Mouse (Mus musculus): ENCODE measurements at regions not wholly inside any gene's neighbourhood (a gene's known extent, or its start where the extent isn't known, plus 50 kb on each side); places are given as distances from the start of the nearest gene placed in this dataset.
A peak's percentile ranks its signal among the peaks of the same experiment; 100 is the strongest.

DNA sequence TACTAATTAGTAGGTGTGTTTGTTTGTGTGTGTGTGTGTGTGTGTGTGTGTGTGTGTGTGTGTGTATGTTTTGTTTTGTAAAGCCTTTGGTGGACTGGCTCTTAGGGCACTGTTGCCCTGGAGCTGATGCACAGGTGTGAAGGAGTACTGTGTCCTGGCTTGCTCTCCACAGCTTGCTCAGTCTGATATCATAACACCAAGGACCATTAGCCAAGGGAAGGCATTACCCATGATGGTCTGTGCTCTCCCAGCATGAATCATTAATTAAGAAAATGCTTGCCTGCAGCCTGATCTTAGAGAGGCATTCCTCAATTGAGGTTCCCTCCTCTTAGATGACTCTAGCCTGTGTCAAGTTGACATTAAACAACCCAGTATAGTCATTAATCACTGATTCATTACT lies 54.7 kb downstream of the Spry2 start:
- no peak for DNase-seq (ENCODE audit: low spot score)
- Histone ChIP-seq H3K4me3 (no peak overlapping the region), H3K27ac (replicated peaks) (no peak overlapping the region), H3K4me1 (no peaks in the 10 kb centered on the region), H3K36me3 (replicated peaks) (no peaks in the 10 kb centered on the region), H3K27me3 (replicated peaks; ENCODE audit: low read depth, poor library complexity, severe bottlenecking) (no peaks in the 10 kb centered on the region), H3K9me3 (no peaks in the 10 kb centered on the region)

DNA sequence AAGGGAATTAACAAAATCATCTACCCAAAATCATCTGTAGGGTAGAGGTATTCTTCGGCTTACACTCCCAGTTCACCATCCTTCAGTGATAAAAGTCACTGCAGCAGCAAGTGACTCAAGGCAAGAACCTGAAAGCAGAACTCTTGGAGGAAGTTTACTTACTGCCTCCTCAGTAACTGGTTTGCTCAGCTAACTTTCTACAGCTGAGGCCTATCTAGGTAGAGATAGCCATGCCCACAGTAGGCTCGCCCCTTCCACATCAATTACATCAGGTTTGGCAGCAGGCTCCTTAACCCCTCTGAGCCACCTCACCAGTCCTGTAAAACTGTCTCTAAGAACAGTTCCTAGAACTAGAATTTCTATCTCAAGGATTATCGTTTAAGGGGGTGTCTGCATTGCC lies 59.1 kb downstream of the Spry2 start:
- Histone ChIP-seq H3K36me3 (replicated peaks) (no peaks in the 10 kb centered on the region), H3K27me3 (replicated peaks; ENCODE audit: low read depth, poor library complexity, severe bottlenecking) (no peaks in the 10 kb centered on the region), H3K4me3 (no peak overlapping the region), H3K9me3 (no peaks in the 10 kb centered on the region), H3K27ac (replicated peaks) (no peak overlapping the region), H3K4me1 (no peaks in the 10 kb centered on the region)
- no peak for DNase-seq (ENCODE audit: low spot score)
- 88% methylated on average over 3 of the region's 3 CpGs for WGBS

DNA sequence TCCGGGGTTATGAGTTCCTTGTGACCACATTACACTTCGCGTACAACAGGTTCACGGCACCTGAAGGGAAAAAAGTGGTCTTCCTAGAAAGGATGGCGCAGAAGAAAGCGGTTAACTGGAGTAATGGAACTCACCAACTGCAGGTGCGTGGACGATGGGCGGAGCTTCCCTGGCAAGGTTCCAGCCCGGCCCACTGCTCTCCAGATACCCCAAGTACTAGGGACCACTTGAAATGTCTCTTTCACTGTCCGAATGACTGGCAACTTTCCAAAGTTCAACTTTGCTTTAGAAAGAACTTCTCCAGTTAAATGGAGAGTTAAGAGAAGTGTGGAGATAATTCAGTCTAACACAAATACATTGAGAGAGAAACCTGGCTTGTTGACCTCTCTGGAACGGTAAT lies 65.9 kb downstream of the Spry2 start:
- H3K9me3 ChIP-seq = no peaks in the 10 kb centered on the region
- no peaks in the 10 kb centered on the region for H3K36me3 ChIP-seq (replicated peaks)
- H3K27ac ChIP-seq (replicated peaks) = no peak overlapping the region
- H3K4me1 ChIP-seq = no peaks in the 10 kb centered on the region
- H3K27me3 ChIP-seq (replicated peaks; ENCODE audit: low read depth, poor library complexity, severe bottlenecking) = no peaks in the 10 kb centered on the region
- no peak overlapping the region for H3K4me3 ChIP-seq
- no peak for DNase-seq (ENCODE audit: low spot score)
- 93% methylated on average over 12 of the region's 12 CpGs for WGBS

DNA sequence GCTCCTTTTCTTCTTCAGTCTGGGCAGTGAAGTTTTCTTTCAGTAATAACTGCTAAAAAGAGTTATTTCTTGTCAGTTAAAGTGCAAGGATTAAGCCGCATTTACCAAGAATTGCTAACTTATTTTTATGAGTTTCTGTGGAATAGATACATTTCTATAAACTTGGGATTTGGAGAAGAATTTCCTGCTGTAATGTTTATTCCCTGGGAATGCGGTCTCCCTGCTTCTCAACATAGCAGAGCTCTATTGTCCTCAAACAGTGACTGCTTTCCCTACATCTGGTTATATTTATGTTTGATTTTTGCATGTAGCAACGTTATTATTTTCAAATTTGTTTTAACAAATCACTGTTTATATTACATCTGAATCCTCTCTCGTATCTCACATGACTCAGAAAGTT lies 66.3 kb downstream of the Spry2 start:
- no peak for DNase-seq (ENCODE audit: low spot score)
- 78% methylated on average over 4 of the region's 4 CpGs for whole genome bisulfite sequencing
- H3K27me3 ChIP-seq (replicated peaks; ENCODE audit: low read depth, poor library complexity, severe bottlenecking) = no peaks in the 10 kb centered on the region
- no peaks in the 10 kb centered on the region for H3K36me3 ChIP-seq (replicated peaks)
- H3K4me1 ChIP-seq = no peaks in the 10 kb centered on the region
- H3K27ac ChIP-seq (replicated peaks) = no peak overlapping the region
- H3K9me3 ChIP-seq = no peaks in the 10 kb centered on the region
- H3K4me3 ChIP-seq = no peak overlapping the region

DNA sequence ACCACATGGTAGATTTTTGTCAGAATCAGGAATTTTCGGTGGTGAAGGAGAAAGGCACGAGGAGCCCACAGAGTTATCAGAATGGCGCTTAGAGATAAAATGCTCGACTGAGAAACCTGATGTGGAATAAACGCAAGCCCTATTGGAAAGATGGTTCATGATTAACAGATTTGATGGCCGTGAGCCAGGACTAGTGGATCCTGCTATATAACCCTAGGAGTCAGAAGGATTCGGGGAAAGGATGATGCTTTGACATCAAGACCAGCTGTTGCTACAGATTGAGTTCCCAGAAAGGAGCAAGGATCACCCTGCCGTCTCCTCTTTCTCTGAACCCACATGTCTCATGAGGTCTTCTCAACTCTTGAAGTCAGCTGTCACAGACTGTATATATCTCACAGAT lies 73.5 kb downstream of the Spry2 start:
- no peak for DNase-seq (ENCODE audit: low spot score)
- Histone ChIP-seq H3K9me3 (no peaks in the 10 kb centered on the region), H3K27ac (replicated peaks) (no peak overlapping the region), H3K27me3 (replicated peaks; ENCODE audit: low read depth, poor library complexity, severe bottlenecking) (no peaks in the 10 kb centered on the region; the same call in 1 of the 2 replicates), H3K4me1 (no peaks in the 10 kb centered on the region), H3K4me3 (no peak overlapping the region), H3K36me3 (replicated peaks) (no peaks in the 10 kb centered on the region)
- WGBS = 88% methylated on average over 8 of the region's 8 CpGs

DNA sequence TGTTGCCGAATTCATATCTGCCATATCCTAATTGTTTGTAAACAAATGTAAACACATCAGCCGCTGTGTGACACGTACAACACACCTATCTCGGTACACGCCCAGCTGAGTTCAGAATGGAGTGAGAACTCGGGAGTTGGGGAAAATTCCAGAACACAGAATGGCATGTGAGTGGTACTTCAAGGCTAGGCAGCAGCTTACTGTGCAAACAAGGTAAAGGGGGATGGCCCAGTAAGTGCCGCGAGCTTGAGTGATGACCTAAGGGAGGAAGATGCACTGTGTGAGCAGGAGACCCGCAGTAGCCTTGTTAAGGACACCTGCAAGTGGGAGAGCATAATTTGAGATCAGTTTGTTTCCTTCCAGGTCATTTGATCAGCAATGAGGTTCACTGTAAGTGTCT lies 74.0 kb downstream of the Spry2 start:
- Histone ChIP-seq H3K36me3 (replicated peaks) (no peaks in the 10 kb centered on the region), H3K27ac (replicated peaks) (no peak overlapping the region), H3K4me3 (no peak overlapping the region), H3K9me3 (no peaks in the 10 kb centered on the region), H3K27me3 (replicated peaks; ENCODE audit: low read depth, poor library complexity, severe bottlenecking) (no peaks in the 10 kb centered on the region; the same call in 1 of the 2 replicates), H3K4me1 (no peaks in the 10 kb centered on the region)
- WGBS = 92% methylated on average over 9 of the region's 9 CpGs
- no peak for DNase-seq (ENCODE audit: low spot score)

DNA sequence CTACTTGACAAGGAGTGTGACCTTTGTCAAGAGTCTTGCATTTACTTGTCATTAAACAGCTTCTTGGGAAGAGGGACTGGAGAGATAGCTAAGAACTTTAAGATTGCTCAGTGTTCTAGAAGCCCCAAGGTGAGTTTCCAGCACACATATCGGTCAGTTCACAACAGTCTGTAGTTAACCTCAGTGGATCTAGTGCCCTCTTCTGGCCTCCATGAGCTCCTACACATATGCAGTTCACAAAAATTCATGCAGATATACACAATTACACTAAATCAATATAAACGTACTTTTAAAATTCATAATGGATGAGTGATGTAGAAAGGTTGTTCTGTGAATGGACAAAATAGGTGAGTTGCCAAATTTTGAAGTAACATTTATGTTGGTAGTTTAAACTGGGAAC lies 77.1 kb downstream of the Spry2 start:
- WGBS = 93% methylated on average over 2 of the region's 2 CpGs
- no peaks in the 10 kb centered on the region for H3K9me3 ChIP-seq
- H3K27ac ChIP-seq (replicated peaks) = no peak overlapping the region
- no peak for DNase-seq (ENCODE audit: low spot score)
- no peaks in the 10 kb centered on the region for H3K36me3 ChIP-seq (replicated peaks)
- H3K27me3 ChIP-seq (replicated peaks; ENCODE audit: low read depth, poor library complexity, severe bottlenecking) = no peaks in the 10 kb centered on the region; the same call in 1 of the 2 replicates
- H3K4me3 ChIP-seq = no peak overlapping the region
- H3K4me1 ChIP-seq = peaks cover 12% of the 10 kb centered on the region

DNA sequence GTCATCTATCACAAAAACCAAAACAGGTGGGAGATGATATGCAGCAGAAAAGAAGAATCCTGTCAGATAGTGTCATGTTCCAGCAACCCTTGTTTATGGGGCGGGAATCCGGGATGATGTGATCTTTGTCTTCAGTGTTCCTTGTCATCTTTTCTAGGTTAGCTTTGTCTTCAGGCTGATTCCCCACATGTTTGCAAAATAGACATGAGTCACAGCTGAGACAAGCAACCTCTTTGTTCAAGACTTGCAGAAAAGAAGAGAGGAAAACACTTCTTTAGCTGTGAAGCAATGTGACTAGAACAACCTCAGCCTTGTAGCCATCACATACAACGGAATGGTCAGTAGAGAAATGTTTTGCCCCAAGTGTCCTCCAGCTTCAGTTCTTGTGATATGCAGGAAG lies 77.8 kb downstream of the Spry2 start:
- H3K4me1 ChIP-seq = peaks cover 12% of the 10 kb centered on the region
- H3K4me3 ChIP-seq = no peak overlapping the region
- H3K27me3 ChIP-seq (replicated peaks; ENCODE audit: low read depth, poor library complexity, severe bottlenecking) = no peaks in the 10 kb centered on the region; the same call in 1 of the 2 replicates
- WGBS = 91% methylated on average over 3 of the region's 3 CpGs
- H3K27ac ChIP-seq (replicated peaks) = no peak overlapping the region
- no peaks in the 10 kb centered on the region for H3K9me3 ChIP-seq
- H3K36me3 ChIP-seq (replicated peaks) = no peaks in the 10 kb centered on the region
- no peak for DNase-seq (ENCODE audit: low spot score)

DNA sequence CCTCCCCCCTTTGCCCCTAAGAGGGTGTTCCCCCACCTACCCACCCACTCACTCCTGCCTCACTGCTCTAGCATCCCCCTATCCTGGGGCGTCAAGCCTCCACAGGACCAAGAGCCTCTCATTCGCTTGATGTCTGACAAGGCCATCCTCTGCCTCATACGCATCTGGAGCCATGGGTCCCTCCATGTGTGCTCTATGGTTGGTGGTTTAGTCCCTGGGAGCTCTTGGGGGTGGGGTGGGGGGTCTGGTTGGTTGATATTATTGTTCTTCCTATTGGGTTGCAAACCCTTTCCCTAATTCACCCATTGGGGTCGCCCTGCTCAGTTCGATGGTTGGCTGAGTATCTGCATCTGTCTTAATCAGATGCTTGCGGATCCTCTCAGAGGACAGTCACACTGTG lies 79.1 kb downstream of the Spry2 start:
- Histone ChIP-seq H3K36me3 (replicated peaks) (no peaks in the 10 kb centered on the region), H3K4me1 (peaks cover 12% of the 10 kb centered on the region), H3K4me3 (no peak overlapping the region), H3K27ac (replicated peaks) (no peak overlapping the region), H3K27me3 (replicated peaks; ENCODE audit: low read depth, poor library complexity, severe bottlenecking) (no peaks in the 10 kb centered on the region), H3K9me3 (no peaks in the 10 kb centered on the region)
- DNase-seq (ENCODE audit: low spot score) = no peak
- 90% methylated on average over 6 of the region's 6 CpGs for WGBS

DNA sequence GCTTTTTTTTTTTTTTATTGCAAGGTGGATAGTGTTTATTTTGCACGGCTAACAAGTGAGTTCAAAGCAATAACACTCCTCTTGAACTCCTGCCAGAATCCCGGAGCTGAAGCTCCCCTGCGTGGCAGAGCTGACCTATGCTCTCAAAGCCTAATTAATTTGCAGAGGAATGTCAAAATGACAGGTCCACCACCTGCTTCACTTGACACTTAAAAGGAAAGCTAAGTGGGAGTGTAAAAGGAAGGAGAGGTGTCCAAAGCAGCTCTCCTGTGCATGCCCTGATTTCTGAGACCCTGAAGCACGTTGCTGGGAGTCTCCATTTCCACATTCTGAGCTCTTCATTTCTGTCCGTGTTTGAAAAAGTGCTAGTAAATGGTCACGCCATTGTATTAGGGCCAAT lies 80.8 kb downstream of the Spry2 start:
- H3K27ac ChIP-seq (replicated peaks) = no peak overlapping the region
- no peaks in the 10 kb centered on the region for H3K9me3 ChIP-seq
- peaks cover 12% of the 10 kb centered on the region for H3K4me1 ChIP-seq
- no peaks in the 10 kb centered on the region for H3K27me3 ChIP-seq (replicated peaks; ENCODE audit: low read depth, poor library complexity, severe bottlenecking)
- WGBS = 27% methylated on average over 6 of the region's 6 CpGs
- no peaks in the 10 kb centered on the region for H3K36me3 ChIP-seq (replicated peaks)
- DNase-seq (ENCODE audit: low spot score) = peak; percentile 22
- peak overlapping the region; percentile 35 for H3K4me3 ChIP-seq

DNA sequence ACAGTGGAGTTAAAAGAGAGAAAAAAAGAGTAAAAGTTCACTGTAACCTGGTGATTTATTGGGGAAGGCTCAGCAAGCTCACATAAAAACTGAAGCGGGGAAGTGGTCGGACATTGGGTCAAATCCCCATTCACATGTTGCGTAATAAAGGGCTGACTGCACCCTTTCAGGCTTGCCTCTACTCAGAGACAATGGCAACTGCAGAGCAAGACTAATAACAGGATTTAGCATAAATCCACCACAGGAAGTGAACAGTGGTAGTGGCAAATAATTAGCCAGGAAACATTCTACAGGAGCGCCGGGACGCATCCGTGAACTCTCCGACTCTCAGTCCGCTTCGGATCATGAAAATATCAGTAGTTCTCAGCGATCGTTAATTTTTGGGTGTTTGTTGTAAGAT lies 81.3 kb downstream of the Spry2 start:
- H3K27me3 ChIP-seq (replicated peaks; ENCODE audit: low read depth, poor library complexity, severe bottlenecking) = no peaks in the 10 kb centered on the region
- no peaks in the 10 kb centered on the region for H3K36me3 ChIP-seq (replicated peaks)
- H3K27ac ChIP-seq (replicated peaks) = no peak overlapping the region
- 41% methylated on average over 12 of the region's 12 CpGs for WGBS
- no peaks in the 10 kb centered on the region for H3K9me3 ChIP-seq
- DNase-seq (ENCODE audit: low spot score) = peak; percentile 12
- peak overlapping the region; percentile 35 for H3K4me3 ChIP-seq
- peaks cover 12% of the 10 kb centered on the region for H3K4me1 ChIP-seq

DNA sequence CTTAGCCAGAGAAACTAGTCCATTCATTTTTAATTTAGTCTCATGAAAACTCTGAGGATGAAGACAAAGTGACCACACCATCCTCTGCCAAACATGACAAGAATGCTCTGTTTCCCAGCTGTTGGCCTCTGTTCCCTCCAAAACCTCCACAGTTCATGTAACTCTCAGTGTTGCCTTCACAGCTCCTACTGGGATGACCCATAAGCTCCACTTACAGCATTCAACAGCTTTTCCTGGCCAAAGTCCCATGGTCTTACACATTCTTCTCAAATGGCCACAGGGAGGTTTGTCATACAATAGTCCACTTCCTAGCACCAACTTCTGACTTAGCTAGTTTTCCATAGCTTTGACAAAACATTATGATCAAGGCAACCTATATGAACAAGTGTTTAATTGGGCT lies 83.0 kb downstream of the Spry2 start:
- Histone ChIP-seq H3K27me3 (replicated peaks; ENCODE audit: low read depth, poor library complexity, severe bottlenecking) (no peaks in the 10 kb centered on the region), H3K9me3 (no peaks in the 10 kb centered on the region), H3K27ac (replicated peaks) (no peak overlapping the region), H3K36me3 (replicated peaks) (no peaks in the 10 kb centered on the region), H3K4me1 (peaks cover 12% of the 10 kb centered on the region), H3K4me3 (no peak overlapping the region)
- DNase-seq (ENCODE audit: low spot score) = no peak

DNA sequence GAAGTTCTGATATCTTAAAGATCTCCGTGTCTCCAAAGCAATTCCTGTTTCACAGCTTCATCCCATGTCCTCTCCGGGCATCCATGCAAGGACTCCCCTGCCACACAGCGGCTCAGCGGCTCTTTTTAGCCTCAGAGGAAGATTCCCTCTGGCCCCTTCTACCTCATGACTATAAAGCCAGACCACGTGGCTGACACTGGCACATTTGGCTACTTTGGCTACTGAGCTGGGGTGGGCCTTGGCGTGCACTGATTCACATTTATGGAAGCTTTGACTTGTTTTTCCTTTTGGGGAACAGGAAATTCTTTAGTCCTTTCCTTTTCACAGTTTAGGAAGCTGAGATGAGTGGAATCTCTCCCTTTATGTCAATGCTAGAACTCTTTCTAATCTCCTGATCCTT lies 83.5 kb downstream of the Spry2 start:
- no peak overlapping the region for H3K4me3 ChIP-seq
- H3K36me3 ChIP-seq (replicated peaks) = no peaks in the 10 kb centered on the region
- DNase-seq (ENCODE audit: low spot score) = no peak
- no peak overlapping the region for H3K27ac ChIP-seq (replicated peaks)
- H3K9me3 ChIP-seq = no peaks in the 10 kb centered on the region
- H3K27me3 ChIP-seq (replicated peaks; ENCODE audit: low read depth, poor library complexity, severe bottlenecking) = no peaks in the 10 kb centered on the region
- 87% methylated on average over 6 of the region's 6 CpGs for WGBS
- peaks cover 12% of the 10 kb centered on the region for H3K4me1 ChIP-seq

DNA sequence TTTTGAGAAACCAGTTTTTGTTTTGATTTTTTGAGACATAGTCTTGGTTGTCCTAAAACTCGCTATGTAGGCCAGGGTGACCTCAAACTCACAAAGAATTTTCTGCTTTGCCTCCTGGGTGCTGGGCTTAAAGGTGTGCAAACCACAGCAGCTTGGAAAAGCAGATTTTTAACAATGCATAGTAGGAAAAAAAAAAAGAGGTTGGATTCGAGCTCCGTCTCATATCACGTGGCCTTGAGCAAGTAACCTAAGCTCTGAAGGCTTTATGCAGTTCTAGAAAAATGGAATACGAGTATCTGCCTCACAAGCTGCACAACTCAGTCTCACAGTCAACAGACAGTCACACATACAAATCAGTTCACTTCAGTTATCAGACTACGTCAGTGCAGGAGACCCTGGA lies 90.9 kb downstream of the Spry2 start:
- Histone ChIP-seq H3K4me3 (no peak overlapping the region), H3K27ac (replicated peaks) (no peak overlapping the region), H3K36me3 (replicated peaks) (no peaks in the 10 kb centered on the region), H3K27me3 (replicated peaks; ENCODE audit: low read depth, poor library complexity, severe bottlenecking) (no peaks in the 10 kb centered on the region), H3K4me1 (peaks cover 22% of the 10 kb centered on the region), H3K9me3 (no peaks in the 10 kb centered on the region)
- no peak for DNase-seq (ENCODE audit: low spot score)
- 79% methylated on average over 6 of the region's 6 CpGs for WGBS
